Mouse (Mus musculus) olfactory bulb, adult 2 months (tissue): Measurements from ENCODE around the gene Rcsd1.

Experiments used
- CTCF ChIP-seq: fragments of 200-500 bp; IDR thresholded peaks from 2 replicates; pipeline ENCODE4 v1.5.1; 2012; ENCODE audit warnings: low read depth, mild to moderate bottlenecking, low read length, moderate library complexity; ENCODE audit not compliant: insufficient read depth
- POLR2A ChIP-seq: fragments of 200-500 bp; IDR thresholded peaks from 2 replicates; pipeline ENCODE4 v1.6.1; 2012; ENCODE audit warnings: mild to moderate bottlenecking, low read depth, low read length, moderate library complexity; ENCODE audit not compliant: insufficient read depth

GRCm38 (mm10) chr1:165666944-165667343 lies 42.6 kb downstream of the Rcsd1 start:
- TF ChIP-seq CTCF (no peak), POLR2A (no peak)
